Mouse (Mus musculus): ENCODE data around the gene Cacybp. TPM values are rescaled to one million over a fixed set of nuclear protein-coding genes. Genes with fewer than 3 reads are reported as not detected.

Cacybp gene
- 144 and 148 TPM in 2 replicates for polyA plus RNA-seq (2014; fragmentation: Nextera tagmentation; extraction: Ambion mirVana)

- peak within 1 kb of the TSS; percentile 76 to 96 for H3K4me3 ChIP-seq (ENCODE audit: control insufficient read depth in 1 of 2, insufficient read depth in 1 of 2, low read depth in 1 of 2, low read length in 2 of 2)
- H3K4me1 ChIP-seq (ENCODE audit: control insufficient read depth in 2 of 2, insufficient read depth in 2 of 2, low read length in 2 of 2): peaks cover 3 to 22% of the 10 kb centered on the region in 2 experiments; a peak in 3 of 4 replicates
- H3K9ac ChIP-seq (ENCODE audit: low read length): peak within 1 kb of the TSS; percentile 91
- H3K4me2 ChIP-seq (ENCODE audit: low read length): peak within 1 kb of the TSS; percentile 83
- ATAC-seq (ENCODE audit: insufficient number of reproducible peaks, insufficient read depth, low FRiP score, low read depth): peak; percentile 97
- no peaks in the 10 kb centered on the region for H3K9me3 ChIP-seq (ENCODE audit: control insufficient read depth, low read length)
- H3K27me3 ChIP-seq (ENCODE audit: control insufficient read depth, insufficient read depth, low read length): no peaks in the 10 kb centered on the region
- H3K36me3 ChIP-seq (ENCODE audit: control insufficient read depth, insufficient read depth, low read length): peaks cover under 1% of the 10 kb centered on the region; the same call in 1 of the 2 replicates
- peak within 1 kb of the TSS; percentile 99 to 100 for H3K27ac ChIP-seq (replicated peaks in 1 of 2; ENCODE audit: control insufficient read depth in 1 of 2, insufficient read depth in 1 of 2, low read depth in 2 of 2, low read length in 2 of 2)
- 1% methylated on average over 76 of the region's 76 CpGs for WGBS
Measured at GRCm38 (mm10) chr1:160212703-160213669, at the start of gene Cacybp. TSS of gene Cacybp (minus strand) at chr1:160212875.

- Histone ChIP-seq H3K27me3 (ENCODE audit: control insufficient read depth, insufficient read depth, low read length) (no peaks in the 10 kb centered on the region), H3K4me2 (ENCODE audit: low read length) (no peak overlapping the region), H3K4me3 (ENCODE audit: control insufficient read depth in 1 of 2, insufficient read depth in 1 of 2, low read depth in 1 of 2, low read length in 2 of 2) (no peak overlapping the region), H3K36me3 (ENCODE audit: control insufficient read depth, insufficient read depth, low read length) (no peaks in the 10 kb centered on the region), H3K27ac (replicated peaks in 1 of 2; ENCODE audit: control insufficient read depth in 1 of 2, insufficient read depth in 1 of 2, low read depth in 2 of 2, low read length in 2 of 2) (no peak overlapping the region), H3K9ac (ENCODE audit: low read length) (no peak overlapping the region), H3K4me1 (ENCODE audit: control insufficient read depth in 2 of 2, insufficient read depth in 2 of 2, low read length in 2 of 2) (no peaks in the 10 kb centered on the region), H3K9me3 (ENCODE audit: control insufficient read depth, low read length) (no peaks in the 10 kb centered on the region)
- 77% methylated on average over 4 of the region's 4 CpGs for WGBS
- ATAC-seq (ENCODE audit: insufficient number of reproducible peaks, insufficient read depth, low FRiP score, low read depth): no peak
Measured at GRCm38 (mm10) chr1:160262415-160262814, 49.7 kb upstream of the Cacybp start.

- Histone ChIP-seq H3K9ac (ENCODE audit: low read length) (no peak overlapping the region), H3K27me3 (ENCODE audit: control insufficient read depth, insufficient read depth, low read length) (no peaks in the 10 kb centered on the region), H3K27ac (replicated peaks in 1 of 2; ENCODE audit: control insufficient read depth in 1 of 2, insufficient read depth in 1 of 2, low read depth in 2 of 2, low read length in 2 of 2) (no peak overlapping the region), H3K4me3 (ENCODE audit: control insufficient read depth in 1 of 2, insufficient read depth in 1 of 2, low read depth in 1 of 2, low read length in 2 of 2) (no peak overlapping the region), H3K4me2 (ENCODE audit: low read length) (no peak overlapping the region), H3K36me3 (ENCODE audit: control insufficient read depth, insufficient read depth, low read length) (0 out of 2 replicates have a peak, but pooled peaks cover 4% of the 10 kb centered on the region), H3K9me3 (ENCODE audit: control insufficient read depth, low read length) (no peaks in the 10 kb centered on the region), H3K4me1 (ENCODE audit: control insufficient read depth in 2 of 2, insufficient read depth in 2 of 2, low read length in 2 of 2) (no peaks in the 10 kb centered on the region)
- no peak for ATAC-seq (ENCODE audit: insufficient number of reproducible peaks, insufficient read depth, low FRiP score, low read depth)
- WGBS: 81% methylated on average over 2 of the region's 2 CpGs
Measured at GRCm38 (mm10) chr1:160261849-160262248, 49.2 kb upstream of the Cacybp start.

GRCm38 (mm10) chr1:160260605-160261004 lies 47.9 kb upstream of the Cacybp start:
- Histone ChIP-seq H3K36me3 (ENCODE audit: control insufficient read depth, insufficient read depth, low read length) (0 out of 2 replicates have a peak, but pooled peaks cover 13% of the 10 kb centered on the region), H3K4me2 (ENCODE audit: low read length) (no peak overlapping the region), H3K9ac (ENCODE audit: low read length) (no peak overlapping the region), H3K27me3 (ENCODE audit: control insufficient read depth, insufficient read depth, low read length) (no peaks in the 10 kb centered on the region), H3K9me3 (ENCODE audit: control insufficient read depth, low read length) (no peaks in the 10 kb centered on the region), H3K27ac (replicated peaks in 1 of 2; ENCODE audit: control insufficient read depth in 1 of 2, insufficient read depth in 1 of 2, low read depth in 2 of 2, low read length in 2 of 2) (no peak overlapping the region), H3K4me3 (ENCODE audit: control insufficient read depth in 1 of 2, insufficient read depth in 1 of 2, low read depth in 1 of 2, low read length in 2 of 2) (no peak overlapping the region), H3K4me1 (ENCODE audit: control insufficient read depth in 2 of 2, insufficient read depth in 2 of 2, low read length in 2 of 2) (no peaks in the 10 kb centered on the region)
- ATAC-seq (ENCODE audit: insufficient number of reproducible peaks, insufficient read depth, low FRiP score, low read depth): no peak
- WGBS: 85% methylated on average over 4 of the region's 4 CpGs

DNA sequence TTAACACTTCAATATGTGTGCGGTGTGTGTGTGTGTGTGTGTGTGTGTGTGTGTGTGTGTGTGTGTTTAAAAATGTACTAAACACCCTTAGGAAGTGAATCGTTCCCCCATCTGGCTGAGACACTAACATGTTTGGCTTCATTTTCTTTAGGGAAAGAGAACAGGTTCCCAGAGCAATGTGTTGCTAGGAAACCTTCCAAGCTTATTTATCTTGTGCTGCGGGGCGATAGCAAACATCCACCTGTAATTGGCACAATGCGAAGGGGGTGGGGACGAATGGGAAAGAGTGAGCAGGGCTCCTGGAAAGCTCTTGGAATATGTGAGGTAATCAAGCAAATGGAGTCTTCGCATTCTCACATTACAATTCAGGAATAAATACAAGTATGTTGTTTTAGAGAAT lies 47.2 kb upstream of the Cacybp start:
- WGBS: 56% methylated on average over 7 of the region's 7 CpGs

GRCm38 (mm10) chr1:160253108-160253507 lies 40.4 kb upstream of the Cacybp start:
- Histone ChIP-seq H3K4me3 (ENCODE audit: control insufficient read depth in 1 of 2, insufficient read depth in 1 of 2, low read depth in 1 of 2, low read length in 2 of 2) (no peak overlapping the region), H3K36me3 (ENCODE audit: control insufficient read depth, insufficient read depth, low read length) (0 out of 2 replicates have a peak, but pooled peaks cover 13% of the 10 kb centered on the region), H3K9me3 (ENCODE audit: control insufficient read depth, low read length) (no peaks in the 10 kb centered on the region), H3K27ac (replicated peaks in 1 of 2; ENCODE audit: control insufficient read depth in 1 of 2, insufficient read depth in 1 of 2, low read depth in 2 of 2, low read length in 2 of 2) (no peak overlapping the region), H3K9ac (ENCODE audit: low read length) (no peak overlapping the region), H3K27me3 (ENCODE audit: control insufficient read depth, insufficient read depth, low read length) (no peaks in the 10 kb centered on the region), H3K4me1 (ENCODE audit: control insufficient read depth in 2 of 2, insufficient read depth in 2 of 2, low read length in 2 of 2) (peaks cover 3 to 18% of the 10 kb centered on the region in 2 experiments), H3K4me2 (ENCODE audit: low read length) (no peak overlapping the region)
- 88% methylated on average over 2 of the region's 2 CpGs for WGBS
- ATAC-seq (ENCODE audit: insufficient number of reproducible peaks, insufficient read depth, low FRiP score, low read depth): no peak

More for the DNA sequence above, 47.2 kb upstream of the Cacybp start:
- Histone ChIP-seq H3K4me1 (ENCODE audit: control insufficient read depth in 2 of 2, insufficient read depth in 2 of 2, low read length in 2 of 2) (no peaks in the 10 kb centered on the region), H3K27me3 (ENCODE audit: control insufficient read depth, insufficient read depth, low read length) (no peaks in the 10 kb centered on the region), H3K9me3 (ENCODE audit: control insufficient read depth, low read length) (no peaks in the 10 kb centered on the region), H3K4me3 (ENCODE audit: control insufficient read depth in 1 of 2, insufficient read depth in 1 of 2, low read depth in 1 of 2, low read length in 2 of 2) (no peak overlapping the region), H3K36me3 (ENCODE audit: control insufficient read depth, insufficient read depth, low read length) (0 out of 2 replicates have a peak, but pooled peaks cover 13% of the 10 kb centered on the region), H3K9ac (ENCODE audit: low read length) (no peak overlapping the region), H3K4me2 (ENCODE audit: low read length) (no peak overlapping the region), H3K27ac (replicated peaks in 1 of 2; ENCODE audit: control insufficient read depth in 1 of 2, insufficient read depth in 1 of 2, low read depth in 2 of 2, low read length in 2 of 2) (no peak overlapping the region)
- ATAC-seq (ENCODE audit: insufficient number of reproducible peaks, insufficient read depth, low FRiP score, low read depth): no peak

DNA sequence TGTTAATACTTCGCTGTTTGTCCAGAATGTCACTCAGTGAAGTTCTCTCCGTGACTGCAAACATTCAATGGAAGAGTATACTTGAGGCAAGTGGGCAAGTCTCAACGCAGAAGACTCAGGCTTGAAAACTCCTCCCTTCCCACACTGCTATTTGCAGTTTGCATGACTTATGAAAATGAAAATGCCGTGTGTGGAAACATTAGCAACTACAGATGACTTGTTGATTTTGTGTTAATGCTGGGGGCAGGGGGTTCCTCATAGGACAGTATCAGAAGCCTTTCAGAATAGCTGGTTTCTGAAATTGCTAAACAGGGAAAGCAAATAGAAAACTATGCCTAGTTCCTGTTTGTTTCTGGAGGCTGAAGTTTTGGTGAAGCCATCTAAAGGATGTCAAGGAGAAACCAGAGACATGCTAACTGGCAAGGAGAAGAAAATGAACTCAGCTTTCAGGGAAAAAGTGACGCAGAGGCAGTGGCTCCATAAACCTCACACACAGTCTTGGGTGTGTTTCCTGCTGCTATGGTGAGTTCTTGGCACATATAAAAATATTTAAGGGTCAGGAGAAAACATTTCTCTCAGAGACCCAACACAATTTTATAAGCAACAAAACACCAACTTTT lies 38.8 kb upstream of the Cacybp start:
- Histone ChIP-seq H3K4me2 (ENCODE audit: low read length) (no peak overlapping the region), H3K36me3 (ENCODE audit: control insufficient read depth, insufficient read depth, low read length) (0 out of 2 replicates have a peak, but pooled peaks cover 6% of the 10 kb centered on the region), H3K9me3 (ENCODE audit: control insufficient read depth, low read length) (no peaks in the 10 kb centered on the region), H3K27me3 (ENCODE audit: control insufficient read depth, insufficient read depth, low read length) (no peaks in the 10 kb centered on the region), H3K27ac (replicated peaks in 1 of 2; ENCODE audit: control insufficient read depth in 1 of 2, insufficient read depth in 1 of 2, low read depth in 2 of 2, low read length in 2 of 2) (no peak overlapping the region), H3K4me1 (ENCODE audit: control insufficient read depth in 2 of 2, insufficient read depth in 2 of 2, low read length in 2 of 2) (peaks cover 6 to 25% of the 10 kb centered on the region in 2 experiments), H3K4me3 (ENCODE audit: control insufficient read depth in 1 of 2, insufficient read depth in 1 of 2, low read depth in 1 of 2, low read length in 2 of 2) (no peak overlapping the region), H3K9ac (ENCODE audit: low read length) (no peak overlapping the region)
- ATAC-seq (ENCODE audit: insufficient number of reproducible peaks, insufficient read depth, low FRiP score, low read depth): no peak
- 67% methylated on average over 5 of the region's 5 CpGs for WGBS

Data from heart, embryonic 14.5 days (tissue).